Mouse (Mus musculus) adrenal gland, postnatal 4 days (tissue): ENCODE measurements around the gene Nsf. TPM values are rescaled to one million over a fixed set of nuclear protein-coding genes. Genes with fewer than 3 reads are reported as not detected.

ENCODE experiments used
- DNase-seq, 2 experiments: peaks; one replicate each; pipeline ENCODE4 v3.0.0; 2021 to 2022; ENCODE audit warnings: low spot score in 2 of 2, mixed read lengths in 2 of 2
- total RNA-seq, 2 experiments: library from RNA; stranded (reverse); gene quantifications; 2 replicates each; pipeline ENCODE4 v1.2.3; 2021

Gene Nsf
- total RNA-seq, 2 experiments from 2014 or later: 96.6 to 99.5 TPM

DNA sequence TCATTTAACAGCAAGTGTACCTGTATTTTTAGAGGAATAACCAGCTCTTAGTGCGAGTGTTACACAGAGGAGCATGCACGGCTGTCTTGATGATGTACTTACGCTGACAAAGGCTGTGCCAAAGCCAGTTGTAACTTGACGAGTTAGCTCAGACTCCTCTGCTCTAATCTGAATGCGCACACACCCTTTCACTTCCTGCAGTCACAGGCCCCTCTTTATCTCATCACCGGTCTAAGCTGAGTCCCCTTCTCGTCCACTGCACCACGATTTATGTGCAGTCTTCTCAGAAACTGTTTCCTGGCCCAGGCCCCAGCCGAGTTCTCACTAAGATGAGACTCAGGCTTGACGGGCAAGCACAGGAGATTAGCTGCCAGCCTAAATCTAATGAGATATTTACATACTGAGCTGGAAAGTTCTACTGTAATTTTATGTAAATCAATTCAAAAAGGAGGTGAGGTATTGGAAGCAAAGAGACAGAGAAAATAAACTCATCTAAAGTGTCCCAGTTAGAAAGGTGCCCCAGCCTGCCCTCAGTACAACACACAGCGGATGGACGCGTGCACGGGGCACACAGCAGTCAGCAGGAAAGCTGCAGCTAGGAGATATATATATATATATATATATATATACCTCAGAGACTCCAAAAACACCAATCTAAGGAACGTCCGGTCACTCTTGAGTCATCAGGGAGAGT lies 101.1 kb downstream of the Nsf start:
- no peak for DNase-seq

DNA sequence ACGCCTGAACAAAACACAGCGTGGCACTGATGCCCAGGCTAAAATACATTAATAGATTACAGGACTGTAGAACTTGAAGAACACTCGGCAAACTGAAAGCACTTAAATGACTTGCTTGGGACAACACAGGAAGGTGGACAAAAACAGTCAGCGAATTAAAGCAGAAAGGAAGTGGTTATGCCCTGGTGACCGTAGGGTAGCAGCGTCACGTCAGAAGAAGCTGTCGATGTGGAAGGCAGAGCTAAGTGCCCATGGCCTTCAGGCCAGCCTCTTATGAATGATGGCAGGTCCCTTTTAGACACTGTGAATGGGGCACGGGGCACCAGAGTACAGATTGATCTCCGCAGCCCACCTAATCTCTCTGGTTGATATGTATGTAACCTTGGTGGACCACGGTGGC lies 105.6 kb downstream of the Nsf start:
- DNase-seq: no peak

DNA sequence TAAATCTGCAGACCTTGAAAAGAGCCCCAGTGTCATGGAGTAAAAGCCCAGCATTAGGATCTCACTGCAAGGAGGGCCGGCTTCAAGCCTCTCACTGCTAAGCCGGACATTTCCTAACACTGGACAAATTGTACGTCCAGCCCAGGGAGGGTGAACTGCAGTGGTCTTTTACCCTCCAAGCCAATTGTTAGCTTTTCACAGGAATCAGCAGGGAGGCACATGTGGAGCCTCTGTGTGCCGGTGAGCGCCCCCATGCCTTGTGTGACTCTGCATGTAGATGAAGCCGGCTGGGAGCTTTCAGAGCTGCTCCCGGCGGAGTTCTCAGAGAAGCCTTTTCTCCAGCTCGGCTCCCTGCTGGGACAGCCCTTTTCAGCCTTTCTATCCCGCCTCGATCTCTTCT lies 113.0 kb downstream of the Nsf start:
- DNase-seq: no peak

- no peak for DNase-seq
These were observed 114.9 kb downstream of the Nsf start for GRCm38 (mm10) chr11:103838955-103839354.

DNA sequence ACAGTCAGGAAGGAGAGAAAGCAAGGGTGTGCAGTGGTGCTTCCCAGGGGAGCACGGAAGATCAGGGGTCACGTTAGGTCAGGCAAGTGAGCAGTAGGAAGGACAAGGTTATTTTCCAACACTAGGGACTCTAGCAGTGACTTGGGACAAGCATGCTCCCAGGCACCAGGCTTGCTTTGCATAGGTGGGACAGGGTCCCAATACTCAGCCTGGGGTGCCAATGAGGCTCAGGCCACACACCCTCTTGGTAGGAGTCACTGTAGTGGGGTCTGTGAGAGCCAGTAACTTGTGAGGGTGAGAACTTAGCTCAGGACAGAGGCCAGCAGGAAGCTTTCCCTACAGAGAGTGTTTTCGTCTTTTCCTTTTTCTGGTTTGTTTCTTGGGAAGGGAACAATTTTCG lies 121.5 kb downstream of the Nsf start:
- no peak for DNase-seq

DNA sequence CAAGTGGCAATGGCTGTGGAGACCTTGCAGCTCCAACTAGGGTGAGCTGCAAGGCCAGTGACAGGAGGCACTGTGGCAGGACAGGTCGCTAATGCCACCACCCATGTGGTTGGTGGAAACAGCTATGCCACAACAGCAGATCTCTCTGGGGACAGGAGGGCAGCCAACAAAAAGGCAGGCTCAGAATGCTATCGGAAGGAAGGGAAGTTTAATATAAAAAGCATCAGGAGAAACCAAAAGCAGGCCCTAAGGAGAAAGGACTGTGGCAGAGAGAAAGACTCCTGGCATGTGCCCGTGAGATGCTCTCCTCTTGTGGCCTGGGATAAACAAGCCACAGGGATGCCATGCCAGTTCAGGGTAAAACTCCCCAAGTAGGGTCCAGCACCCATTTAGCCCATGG lies 122.1 kb downstream of the Nsf start:
- DNase-seq: no peak

- DNase-seq: no peak
These were observed 123.4 kb downstream of the Nsf start for GRCm38 (mm10) chr11:103830476-103830875.

- no peak for DNase-seq
These were observed 123.9 kb downstream of the Nsf start for GRCm38 (mm10) chr11:103829956-103830355.

DNA sequence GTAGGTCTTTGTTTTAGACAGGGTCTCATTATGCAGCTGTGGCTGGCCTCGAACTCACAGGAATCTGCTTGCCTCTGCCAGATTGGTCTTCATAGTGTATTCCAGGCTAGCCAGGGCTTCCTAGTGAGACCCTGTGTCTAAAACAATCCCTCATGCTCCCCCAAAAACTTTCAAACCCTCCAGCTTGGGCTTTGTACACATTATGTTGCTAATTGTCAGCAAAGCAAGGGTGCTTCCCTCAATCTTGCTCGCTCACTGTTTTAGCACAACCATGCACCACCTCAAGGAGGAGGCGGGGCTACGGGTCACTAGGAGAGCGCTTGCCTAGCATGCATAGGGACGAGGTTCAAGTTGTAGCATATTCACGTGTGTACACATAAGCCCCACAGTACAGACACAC lies 125.0 kb downstream of the Nsf start:
- DNase-seq: no peak

GRCm38 (mm10) chr11:103827201-103827600 lies 126.7 kb downstream of the Nsf start:
- no peak for DNase-seq

DNA sequence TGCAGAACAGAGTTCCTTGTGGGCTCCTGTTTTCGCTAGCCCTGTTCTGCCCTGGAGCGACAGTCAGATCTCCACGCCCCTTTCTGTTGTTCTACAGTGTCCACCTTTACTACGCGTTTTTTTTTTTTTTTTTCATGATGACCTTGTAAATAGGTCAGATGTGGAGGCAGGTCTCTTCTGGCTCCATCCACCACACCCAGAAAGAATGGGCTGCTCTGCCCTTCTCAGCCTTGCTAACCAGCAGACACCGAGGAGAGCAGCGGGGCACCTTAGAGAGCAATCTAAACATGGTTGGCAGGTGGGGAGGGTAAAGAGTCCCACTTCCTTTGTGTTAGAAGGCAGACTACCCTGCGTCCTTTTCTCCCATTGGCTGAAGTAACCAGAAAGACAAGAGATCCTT lies 137.1 kb downstream of the Nsf start:
- no peak for DNase-seq

DNA sequence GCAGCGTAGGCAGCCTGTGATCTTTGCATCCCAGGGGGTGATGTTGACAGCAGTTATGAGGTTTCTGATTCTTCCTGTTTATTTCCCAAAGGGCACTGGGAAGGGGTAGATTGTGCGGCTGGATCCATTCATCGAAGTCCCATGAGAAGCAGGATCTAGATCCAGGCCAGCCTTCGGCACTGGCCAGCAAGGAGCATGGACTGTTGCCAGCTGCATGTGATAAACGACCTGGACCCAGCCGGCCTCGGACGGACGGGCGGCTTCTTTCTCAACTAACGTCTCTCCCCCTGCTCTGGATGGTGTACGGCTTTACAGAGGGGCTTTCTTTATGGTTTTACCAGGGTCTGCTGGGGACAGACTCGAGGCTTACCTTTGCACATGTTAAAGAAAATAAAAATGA lies 137.9 kb downstream of the Nsf start:
- DNase-seq: no peak

GRCm38 (mm10) chr11:103814808-103815207 lies 139.0 kb downstream of the Nsf start:
- DNase-seq: no peak

GRCm38 (mm10) chr11:103811246-103811645 lies 142.6 kb downstream of the Nsf start:
- DNase-seq: no peak

DNA sequence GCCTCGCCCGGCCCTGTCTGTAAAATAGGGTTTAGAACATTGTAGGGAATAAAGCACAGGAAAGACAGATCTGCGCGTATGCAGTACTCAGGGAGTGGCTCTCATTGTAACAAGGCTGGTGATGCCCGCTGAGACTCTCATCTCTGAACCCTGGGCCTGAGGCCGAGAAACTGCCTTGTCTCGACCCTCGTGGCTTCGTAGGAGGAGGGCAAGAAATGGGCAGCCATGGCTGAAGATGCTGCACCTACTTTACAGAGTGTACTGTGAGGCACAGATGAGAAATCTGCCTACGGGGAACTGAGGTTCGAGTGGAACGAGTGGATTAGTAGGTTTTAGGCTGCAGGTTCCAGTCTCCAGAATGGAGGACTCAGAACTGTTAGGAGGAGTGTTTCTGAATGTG lies 143.2 kb downstream of the Nsf start:
- DNase-seq: no peak

- DNase-seq: no peak
These were observed 144.0 kb downstream of the Nsf start for GRCm38 (mm10) chr11:103809611-103810598.

- no peak for DNase-seq
These were observed 144.9 kb downstream of the Nsf start for GRCm38 (mm10) chr11:103808771-103809610.

- no peak for DNase-seq
These were observed 145.9 kb downstream of the Nsf start for GRCm38 (mm10) chr11:103807966-103808365.

DNA sequence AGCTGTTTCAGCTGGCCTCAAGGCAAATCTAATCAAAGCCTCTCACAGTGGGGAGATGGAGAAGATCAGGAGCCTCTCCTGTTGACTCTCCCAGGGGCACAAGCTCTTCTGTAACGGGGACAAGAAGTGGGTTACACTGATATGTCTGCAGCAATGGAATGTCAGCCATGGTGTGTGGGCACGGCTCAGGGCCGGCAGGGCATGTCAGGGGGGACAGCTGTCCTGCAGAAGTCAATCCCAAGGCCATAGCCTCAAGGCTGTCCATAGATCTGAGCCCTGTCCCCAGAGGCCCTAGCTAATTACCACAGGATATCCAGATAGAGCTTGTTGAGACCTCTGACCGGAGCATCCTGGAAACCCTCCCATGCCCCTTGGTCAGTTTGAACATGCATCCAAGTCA lies 149.1 kb downstream of the Nsf start:
- DNase-seq: no peak

DNA sequence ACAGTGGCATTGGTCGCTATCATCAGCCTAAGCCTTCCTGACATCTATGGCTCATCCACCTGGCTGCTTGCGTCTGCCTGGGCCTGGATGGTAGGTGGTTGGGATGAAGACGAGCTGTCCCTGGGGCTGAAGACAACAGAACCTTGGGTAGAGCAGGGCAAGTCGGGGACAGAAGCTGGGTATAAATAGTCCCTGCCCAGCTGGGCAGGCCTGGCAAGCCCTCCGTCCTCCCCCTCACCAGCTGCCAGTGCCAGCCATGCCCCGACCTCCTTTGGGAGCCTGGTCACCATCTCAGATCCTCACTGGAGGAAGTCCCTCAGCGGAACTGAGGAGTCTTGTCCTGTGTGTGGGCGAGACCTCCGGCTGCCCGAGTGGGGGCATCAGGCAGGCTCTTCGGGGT lies 149.7 kb downstream of the Nsf start:
- no peak for DNase-seq

DNA sequence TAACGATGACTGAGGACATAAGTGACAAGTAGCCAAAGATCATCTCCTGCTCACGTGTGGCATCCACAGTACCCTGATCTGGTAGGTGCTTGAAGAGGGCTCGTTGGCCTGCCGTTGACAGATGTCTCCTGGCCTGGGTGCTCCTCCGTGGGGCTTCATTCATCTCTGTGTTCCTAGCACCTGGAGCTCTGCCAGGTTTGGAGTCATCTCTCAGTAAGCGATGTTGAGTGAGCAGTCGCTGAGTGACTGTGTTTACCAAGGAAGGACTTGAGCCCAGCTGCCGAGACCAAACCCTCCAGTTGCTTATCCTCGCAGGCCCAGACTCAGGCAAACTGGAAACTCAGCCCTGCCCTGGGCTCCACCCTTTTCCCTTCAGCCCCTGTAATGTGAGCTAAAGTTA lies 152.7 kb downstream of the Nsf start:
- no peak for DNase-seq

DNA sequence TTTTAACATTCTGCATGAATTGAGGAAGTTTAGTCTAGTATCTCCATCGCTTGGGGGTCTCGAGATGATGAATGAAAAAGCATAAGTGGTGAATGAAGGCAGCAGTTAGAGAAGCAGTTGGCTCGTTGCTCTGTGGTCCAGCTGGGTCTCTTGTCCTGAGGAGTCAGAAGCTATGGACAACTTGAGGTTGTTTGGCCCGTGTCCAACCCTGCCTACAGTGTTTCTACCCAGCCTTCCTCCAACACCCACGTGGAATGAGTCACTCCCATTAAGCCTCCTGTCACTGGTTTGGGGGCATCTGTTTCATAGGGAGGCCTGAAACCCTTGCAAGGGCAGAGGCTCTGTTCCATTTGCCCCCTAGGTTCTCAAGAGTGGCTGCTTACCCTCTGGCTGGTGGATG lies 163.9 kb downstream of the Nsf start:
- DNase-seq: no peak
